Mouse (Mus musculus): ENCODE measurements around the gene Kcnh5. TPM values are rescaled to one million over a fixed set of nuclear protein-coding genes. Genes with fewer than 3 reads are reported as not detected.

Kcnh5 gene
- polyA plus RNA-seq, 1 experiment from 2014 or later = 0.93 TPM

DNA sequence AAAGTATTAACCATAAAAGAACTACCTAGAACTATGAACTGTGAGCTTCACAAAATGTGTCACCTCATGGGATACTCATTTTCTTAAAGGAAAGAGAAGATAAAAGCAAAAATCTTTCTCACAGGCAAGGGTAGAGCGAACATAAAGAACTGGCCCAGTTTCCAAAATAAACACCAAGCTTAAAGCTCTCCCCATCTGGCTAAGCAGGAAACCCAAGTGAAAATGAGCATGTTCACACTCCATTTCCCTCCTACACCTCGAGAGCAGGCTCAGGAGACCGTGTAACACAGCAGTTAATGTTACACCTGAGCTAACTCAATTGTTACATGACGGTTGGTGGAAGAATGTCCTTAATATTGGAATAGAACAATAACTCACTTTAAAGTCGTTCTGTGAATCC lies 100.0 kb downstream of the Kcnh5 start:
- Histone ChIP-seq H3K4me2 (replicated peaks) (no peak overlapping the region), H3K36me3 (no peaks in the 10 kb centered on the region), H3K4me1 (no peaks in the 10 kb centered on the region), H3K9me3 (replicated peaks) (no peaks in the 10 kb centered on the region), H3K27ac (no peak overlapping the region), H3K4me3 (no peak overlapping the region), H3K27me3 (no peaks in the 10 kb centered on the region), H3K9ac (no peak overlapping the region)
- WGBS = 69% methylated on average over 5 of the region's 5 CpGs
- no peak for ATAC-seq (ENCODE audit: low FRiP score)

DNA sequence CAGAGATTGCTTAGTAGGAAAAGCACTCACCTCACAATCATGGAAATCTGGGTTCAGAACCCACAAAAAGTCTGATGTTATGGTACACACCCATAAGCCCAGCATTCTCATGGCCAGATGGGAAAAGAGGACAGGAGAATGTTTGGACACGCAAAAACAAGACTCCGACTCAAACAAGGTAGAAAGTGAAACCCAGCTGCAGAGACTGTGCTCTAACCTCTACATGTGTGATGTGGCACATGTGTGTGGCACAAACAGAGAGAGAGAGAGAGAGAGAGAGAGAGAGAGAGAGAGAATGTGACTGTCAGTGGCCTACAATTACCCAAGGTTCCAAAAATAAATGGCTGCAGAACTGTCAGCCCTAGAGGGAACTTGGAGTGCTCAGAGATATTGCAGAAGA lies 106.1 kb downstream of the Kcnh5 start:
- Histone ChIP-seq H3K9me3 (replicated peaks) (no peaks in the 10 kb centered on the region), H3K4me1 (no peaks in the 10 kb centered on the region), H3K4me2 (replicated peaks) (no peak overlapping the region), H3K36me3 (no peaks in the 10 kb centered on the region), H3K9ac (no peak overlapping the region), H3K4me3 (no peak overlapping the region), H3K27me3 (no peaks in the 10 kb centered on the region), H3K27ac (no peak overlapping the region)
- ATAC-seq (ENCODE audit: low FRiP score) = no peak
- 93% methylated on average over 2 of the region's 2 CpGs for WGBS

DNA sequence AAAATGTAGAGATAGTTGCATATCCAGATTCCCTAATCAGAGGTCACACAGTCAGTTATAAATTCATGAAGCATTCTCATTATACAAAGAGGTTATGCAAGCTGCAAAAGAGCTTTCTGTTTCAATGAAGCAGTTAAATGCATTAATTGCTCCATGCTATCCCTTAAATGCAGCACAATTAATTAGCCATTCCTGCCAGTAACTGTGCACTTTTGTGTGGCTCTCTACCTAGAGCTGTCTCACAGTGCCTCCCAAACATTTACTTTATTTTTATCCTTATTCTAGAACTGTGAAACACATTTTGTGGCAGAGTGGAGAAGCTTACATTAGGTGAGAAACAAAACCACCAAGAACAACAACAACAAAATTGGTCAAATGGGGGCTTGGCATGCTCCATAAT lies 114.6 kb downstream of the Kcnh5 start:
- H3K27ac ChIP-seq = no peak overlapping the region
- H3K27me3 ChIP-seq = no peaks in the 10 kb centered on the region
- no peaks in the 10 kb centered on the region; the same call in 1 of the 2 replicates for H3K4me1 ChIP-seq
- ATAC-seq (ENCODE audit: low FRiP score) = no peak
- no peaks in the 10 kb centered on the region for H3K36me3 ChIP-seq
- H3K9me3 ChIP-seq (replicated peaks) = no peaks in the 10 kb centered on the region
- H3K4me3 ChIP-seq = no peak overlapping the region
- no peak overlapping the region for H3K4me2 ChIP-seq (replicated peaks)
- H3K9ac ChIP-seq = no peak overlapping the region

DNA sequence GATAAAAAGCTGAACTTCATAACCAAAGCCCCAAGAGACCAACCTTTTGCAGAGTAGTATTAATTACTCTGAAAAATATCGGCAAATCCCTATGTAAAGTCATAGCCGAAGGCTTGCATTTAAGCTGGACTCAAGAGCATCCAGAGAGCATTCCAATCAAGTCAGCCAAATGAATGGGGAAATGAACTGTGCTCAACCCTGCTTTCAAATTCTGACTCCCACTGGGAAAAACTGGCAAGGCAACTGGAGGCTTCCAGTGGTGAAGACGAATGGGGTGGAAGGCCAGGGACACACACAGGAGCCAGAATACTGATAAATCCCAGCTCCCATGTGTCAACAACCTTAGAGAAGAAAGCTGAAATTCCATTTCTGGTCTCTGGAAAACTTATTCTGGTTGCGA lies 115.4 kb downstream of the Kcnh5 start:
- Histone ChIP-seq H3K27ac (no peak overlapping the region), H3K4me1 (no peaks in the 10 kb centered on the region; the same call in 1 of the 2 replicates)
- 55% methylated on average over 4 of the region's 4 CpGs for WGBS

DNA sequence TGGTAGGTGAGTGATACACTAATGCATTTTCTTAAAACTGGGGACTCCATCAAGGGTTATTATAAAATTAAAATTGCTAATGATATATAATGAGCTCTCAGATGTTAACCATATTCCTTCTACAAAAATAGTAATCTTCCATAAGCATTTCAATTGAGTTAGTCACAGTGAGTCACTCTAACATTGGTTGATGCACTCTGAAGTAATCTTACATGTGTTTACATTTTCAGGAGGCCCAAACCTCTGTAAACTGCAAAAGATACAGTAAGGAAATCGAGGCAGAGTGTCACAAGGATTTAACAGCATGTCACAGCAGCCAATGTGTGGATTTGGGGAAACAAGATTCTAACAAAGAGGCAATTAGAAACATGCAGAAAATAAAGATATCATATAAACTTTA lies 123.4 kb downstream of the Kcnh5 start:
- no peak overlapping the region for H3K4me3 ChIP-seq
- no peaks in the 10 kb centered on the region for H3K4me1 ChIP-seq
- no peaks in the 10 kb centered on the region for H3K9me3 ChIP-seq (replicated peaks)
- H3K27me3 ChIP-seq = no peaks in the 10 kb centered on the region
- ATAC-seq (ENCODE audit: low FRiP score) = no peak
- no peak overlapping the region for H3K4me2 ChIP-seq (replicated peaks)
- 81% methylated on average over 1 of the region's 1 CpGs for WGBS
- no peak overlapping the region for H3K27ac ChIP-seq
- H3K9ac ChIP-seq = no peak overlapping the region
- H3K36me3 ChIP-seq = no peaks in the 10 kb centered on the region

More for the DNA sequence above, 115.4 kb downstream of the Kcnh5 start:
- Histone ChIP-seq H3K36me3 (no peaks in the 10 kb centered on the region), H3K9me3 (replicated peaks) (no peaks in the 10 kb centered on the region), H3K4me2 (replicated peaks) (no peak overlapping the region), H3K27me3 (no peaks in the 10 kb centered on the region), H3K4me3 (no peak overlapping the region), H3K9ac (no peak overlapping the region)
- no peak for ATAC-seq (ENCODE audit: low FRiP score)

DNA sequence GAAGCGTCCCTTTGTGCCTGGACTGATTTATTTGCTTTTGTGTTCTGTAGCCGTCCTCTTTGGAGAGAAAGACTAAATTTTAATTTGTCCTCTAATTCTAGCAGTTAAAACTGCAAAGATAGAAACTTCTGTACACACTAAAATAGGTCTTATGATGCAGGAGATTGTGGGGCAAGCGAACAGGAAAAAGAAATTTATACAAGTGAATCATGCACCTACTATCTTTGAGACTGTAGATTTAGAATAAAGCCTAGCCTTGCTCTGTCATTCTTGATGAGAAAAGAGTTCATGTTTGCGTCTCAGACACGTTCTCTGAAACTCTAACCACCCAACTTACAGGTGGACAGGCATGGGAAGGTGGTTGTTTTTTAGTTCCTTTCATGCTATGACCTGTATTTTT lies 140.4 kb downstream of the Kcnh5 start:
- no peaks in the 10 kb centered on the region for H3K36me3 ChIP-seq
- ATAC-seq (ENCODE audit: low FRiP score) = no peak
- H3K4me2 ChIP-seq (replicated peaks) = no peak overlapping the region
- H3K9ac ChIP-seq = no peak overlapping the region
- no peak overlapping the region for H3K27ac ChIP-seq
- H3K4me3 ChIP-seq = no peak overlapping the region
- no peaks in the 10 kb centered on the region for H3K4me1 ChIP-seq
- 88% methylated on average over 5 of the region's 5 CpGs for WGBS
- H3K9me3 ChIP-seq (replicated peaks) = no peaks in the 10 kb centered on the region
- H3K27me3 ChIP-seq = no peaks in the 10 kb centered on the region

DNA sequence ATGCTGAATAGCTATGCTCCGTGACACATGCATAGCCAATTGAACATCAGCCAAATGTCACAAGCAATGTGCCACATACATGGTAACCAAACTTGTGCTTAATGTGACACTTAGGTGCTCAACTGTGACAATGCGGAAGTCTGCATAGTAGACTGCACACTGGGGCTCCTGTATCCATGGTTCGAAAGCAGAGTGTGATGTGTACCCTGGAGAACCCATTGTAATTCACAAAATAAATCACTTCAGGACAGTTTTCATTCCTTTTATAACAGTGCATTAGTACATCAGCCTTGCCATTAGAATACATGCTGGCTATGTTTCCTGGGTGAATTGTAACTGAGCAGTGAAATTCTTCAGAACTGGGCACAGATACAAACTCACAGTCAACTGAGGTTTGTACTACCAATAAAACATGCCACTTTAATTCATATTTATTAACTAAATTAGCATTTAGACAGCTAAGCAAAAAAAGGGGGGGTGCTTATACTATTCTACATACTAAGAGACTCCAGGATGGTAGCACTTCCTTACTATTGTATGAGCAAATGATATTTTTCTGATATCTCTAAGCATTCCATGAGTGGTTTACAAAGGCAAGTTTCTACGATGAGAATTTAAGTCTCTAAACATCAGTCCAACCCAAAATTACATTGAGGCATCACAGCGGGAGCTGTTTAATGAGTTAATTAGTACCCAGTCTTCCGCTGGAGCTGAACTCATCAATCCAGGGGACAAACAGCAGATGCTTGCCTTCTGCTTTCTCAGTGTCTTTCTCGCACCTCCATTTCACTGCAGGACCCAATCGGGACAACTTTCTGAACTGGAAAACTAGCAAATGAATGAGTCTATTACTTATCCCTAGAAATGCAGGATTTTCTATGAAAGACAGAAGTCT lies 144.9 kb downstream of the Kcnh5 start:
- Histone ChIP-seq H3K9me3 (replicated peaks) (no peaks in the 10 kb centered on the region), H3K4me2 (replicated peaks) (no peak overlapping the region), H3K4me1 (no peaks in the 10 kb centered on the region), H3K9ac (no peak overlapping the region), H3K27me3 (no peaks in the 10 kb centered on the region), H3K27ac (no peak overlapping the region), H3K4me3 (no peak overlapping the region), H3K36me3 (no peaks in the 10 kb centered on the region)
- no peak for ATAC-seq (ENCODE audit: low FRiP score)
- 70% methylated on average over 8 of the region's 8 CpGs for WGBS

DNA sequence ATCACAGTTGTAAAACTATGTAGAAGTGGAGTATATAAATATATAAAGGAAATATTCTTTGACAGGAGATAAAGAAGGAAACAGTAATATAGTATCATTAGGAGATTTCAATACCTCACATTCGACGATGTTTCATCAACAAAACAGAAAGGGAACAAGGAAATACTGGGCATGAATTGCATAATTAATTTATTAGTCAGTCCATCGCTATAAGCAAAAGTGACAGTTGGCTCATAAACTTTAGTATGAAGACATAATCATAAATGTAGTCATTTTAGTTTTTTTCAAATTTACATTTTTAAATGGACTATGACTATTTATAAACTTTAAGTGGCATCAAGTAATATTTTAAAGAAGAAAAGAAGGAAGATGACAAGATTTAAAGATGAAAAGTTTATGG lies 205.9 kb downstream of the Kcnh5 start:
- Histone ChIP-seq H3K36me3 (no peaks in the 10 kb centered on the region), H3K9me3 (replicated peaks) (no peaks in the 10 kb centered on the region), H3K4me2 (replicated peaks) (no peak overlapping the region), H3K27ac (no peak overlapping the region), H3K4me1 (no peaks in the 10 kb centered on the region), H3K9ac (no peak overlapping the region), H3K27me3 (no peaks in the 10 kb centered on the region), H3K4me3 (no peak overlapping the region)
- no peak for ATAC-seq (ENCODE audit: low FRiP score)
- WGBS = 94% methylated on average over 3 of the region's 3 CpGs

DNA sequence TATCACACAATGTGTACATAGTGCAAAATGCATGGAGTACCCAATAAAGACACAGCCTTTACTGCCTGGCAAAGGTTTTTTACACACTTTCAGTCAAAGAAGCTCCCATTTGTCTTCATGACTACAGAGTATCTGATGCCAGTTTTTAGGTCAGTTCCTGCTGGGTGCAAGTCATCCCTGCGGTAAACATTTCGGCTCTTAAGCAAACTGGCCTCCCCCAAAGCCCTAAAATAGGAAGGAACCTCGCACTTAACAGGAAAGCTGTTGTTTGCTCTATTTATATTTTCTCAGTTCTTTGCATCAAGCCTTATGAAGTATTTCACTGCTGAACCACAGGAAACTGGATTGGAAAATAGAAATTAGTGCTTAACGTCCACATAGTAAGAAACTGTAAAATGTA lies 207.7 kb downstream of the Kcnh5 start:
- H3K4me3 ChIP-seq = no peak overlapping the region
- H3K9me3 ChIP-seq (replicated peaks) = no peaks in the 10 kb centered on the region
- no peak overlapping the region for H3K9ac ChIP-seq
- no peak overlapping the region for H3K27ac ChIP-seq
- WGBS = 79% methylated on average over 4 of the region's 4 CpGs
- H3K36me3 ChIP-seq = no peaks in the 10 kb centered on the region
- H3K4me1 ChIP-seq = no peaks in the 10 kb centered on the region
- H3K4me2 ChIP-seq (replicated peaks) = no peak overlapping the region
- ATAC-seq (ENCODE audit: low FRiP score) = no peak
- no peaks in the 10 kb centered on the region for H3K27me3 ChIP-seq

DNA sequence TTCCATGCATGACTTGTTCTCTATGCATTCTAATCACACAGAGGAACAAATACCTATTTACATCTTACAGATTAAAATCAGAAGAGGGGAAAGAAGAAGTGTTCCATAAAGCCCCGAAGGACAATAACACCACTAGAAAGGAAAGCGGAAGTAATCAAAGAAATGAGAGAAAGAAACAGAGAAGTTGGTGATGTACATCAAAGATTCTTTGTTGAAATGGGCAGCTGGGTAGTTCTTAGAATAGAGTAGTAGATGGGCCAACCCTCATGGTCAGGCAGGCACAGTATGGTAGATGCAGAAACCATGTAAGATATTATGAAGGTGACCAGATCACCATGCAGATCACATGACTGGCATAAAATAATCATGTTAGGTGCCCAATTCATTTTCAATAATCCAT lies 210.9 kb downstream of the Kcnh5 start:
- Histone ChIP-seq H3K4me2 (replicated peaks) (no peak overlapping the region), H3K4me3 (no peak overlapping the region), H3K9me3 (replicated peaks) (no peaks in the 10 kb centered on the region), H3K4me1 (no peaks in the 10 kb centered on the region), H3K9ac (no peak overlapping the region), H3K36me3 (no peaks in the 10 kb centered on the region), H3K27me3 (no peaks in the 10 kb centered on the region), H3K27ac (no peak overlapping the region)
- ATAC-seq (ENCODE audit: low FRiP score) = no peak
- 71% methylated on average over 2 of the region's 2 CpGs for WGBS

DNA sequence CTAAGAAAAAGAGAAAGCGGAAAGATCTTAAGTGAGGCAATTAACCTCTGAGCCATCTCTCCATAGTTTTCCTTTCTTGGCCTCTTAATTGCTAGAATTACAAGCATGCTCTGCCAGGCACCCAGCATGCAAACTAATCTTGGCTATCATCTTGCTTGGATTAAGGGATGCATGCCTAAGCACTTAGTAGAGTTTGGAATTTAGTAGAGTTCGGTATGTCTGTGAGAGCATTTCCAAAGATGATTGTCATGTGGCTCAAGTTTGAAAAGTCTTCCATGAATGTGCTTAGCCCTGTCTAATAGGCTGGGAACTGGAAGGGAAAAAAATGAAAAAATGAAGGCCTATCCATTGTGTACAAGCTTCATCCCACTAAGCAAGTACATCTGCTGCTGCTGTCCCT lies 224.5 kb downstream of the Kcnh5 start:
- no peak overlapping the region for H3K4me3 ChIP-seq
- no peak overlapping the region for H3K27ac ChIP-seq
- no peak overlapping the region for H3K4me2 ChIP-seq (replicated peaks)
- peaks cover 9% of the 10 kb centered on the region for H3K4me1 ChIP-seq
- no peaks in the 10 kb centered on the region for H3K36me3 ChIP-seq
- ATAC-seq (ENCODE audit: low FRiP score) = no peak
- WGBS = 82% methylated on average over 2 of the region's 2 CpGs
- no peaks in the 10 kb centered on the region for H3K9me3 ChIP-seq (replicated peaks)
- H3K27me3 ChIP-seq = no peaks in the 10 kb centered on the region
- H3K9ac ChIP-seq = no peak overlapping the region

DNA sequence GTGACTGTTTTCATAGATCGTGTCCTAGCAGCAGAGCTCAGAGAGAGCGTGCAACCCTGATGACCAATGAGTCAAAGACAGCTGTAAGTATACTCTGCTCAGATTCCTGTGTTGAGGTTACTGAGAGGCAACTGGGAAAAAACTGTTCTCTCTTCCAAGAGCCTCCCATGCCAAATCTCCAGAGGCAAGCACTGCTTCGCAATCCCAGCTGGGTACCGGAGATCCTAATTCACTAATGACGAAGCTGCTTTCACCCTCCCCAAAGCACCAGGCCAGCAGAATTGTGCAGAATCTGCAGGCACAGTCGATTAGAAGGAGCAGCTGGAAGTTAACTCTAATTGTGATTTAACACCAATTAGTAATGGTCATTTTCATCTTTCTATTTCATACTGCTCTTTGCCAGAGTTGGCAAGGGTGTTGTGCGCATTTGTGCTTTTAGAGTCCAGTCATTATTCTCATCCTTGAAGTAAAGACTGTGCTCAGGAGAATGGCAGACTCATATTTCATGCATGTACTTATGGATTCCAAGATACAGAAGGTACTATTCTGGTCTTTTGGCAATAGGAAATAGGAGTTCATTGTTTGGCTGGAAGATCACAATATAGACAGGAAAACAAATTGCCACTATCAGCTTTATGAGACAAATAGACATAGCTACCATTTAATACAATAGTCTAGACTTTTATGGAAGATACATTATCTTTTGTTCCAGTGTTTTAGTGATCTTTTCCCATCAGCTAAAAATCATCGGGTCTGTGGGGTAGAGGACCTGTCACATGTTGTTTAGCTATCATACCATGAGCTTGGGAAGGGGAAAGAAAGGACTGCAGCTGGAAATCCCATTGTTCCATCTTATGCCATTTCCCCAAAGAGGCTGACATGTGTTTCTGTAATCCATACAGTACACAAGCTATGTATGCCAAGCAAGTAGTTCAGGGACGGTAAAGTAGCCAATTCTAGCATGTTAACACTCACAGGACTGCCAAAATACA lies 225.7 kb downstream of the Kcnh5 start:
- Histone ChIP-seq H3K4me1 (peaks cover 9% of the 10 kb centered on the region), H3K4me2 (replicated peaks) (no peak overlapping the region), H3K9ac (no peak overlapping the region), H3K9me3 (replicated peaks) (no peaks in the 10 kb centered on the region), H3K36me3 (no peaks in the 10 kb centered on the region), H3K4me3 (no peak overlapping the region), H3K27me3 (no peaks in the 10 kb centered on the region), H3K27ac (no peak overlapping the region)
- peak; percentile 93 for ATAC-seq (ENCODE audit: low FRiP score)
- 52% methylated on average over 9 of the region's 9 CpGs for WGBS

All from hindbrain, embryonic 12.5 days (tissue).